Mouse (Mus musculus) heart, postnatal 36 days (tissue): Measurements from ENCODE around the gene Papss2. TPM values are rescaled to one million over a fixed set of nuclear protein-coding genes. Genes with fewer than 3 reads are reported as not detected.

Experiments
- DNase-seq, 2 experiments: peaks; one replicate each; pipeline ENCODE4 v3.0.0; 2021 to 2022
- intact Hi-C: fragments of 180-260 bp; cut with DNase I; formaldehyde crosslinking; loops from one replicate; pipeline ENCODE4 v1.15.1; 2025
- total RNA-seq, 2 experiments: library from RNA; stranded (reverse); gene quantifications; 2 replicates each; pipeline ENCODE4 v1.2.3; 2021

Gene Papss2
- total RNA-seq, 2 experiments from 2014 or later, result 12.9 to 15.2 TPM

- no peak for DNase-seq
- intact Hi-C loops, result loop anchor here (2.0 kb wide), 1 partner anchor 94 kb away; no protein-coding TSS in a partner anchor
Observed at GRCm38 (mm10) chr19:32595131-32595505, 472 bp upstream of the Papss2 start.

- intact Hi-C loops, result loop anchor here (2.0 kb wide), 1 partner anchor 32 kb away; no protein-coding TSS in a partner anchor
- no peak for DNase-seq
Observed at GRCm38 (mm10) chr19:32599006-32599405, 3.4 kb downstream of the Papss2 start.

- intact Hi-C loops, result loop anchor here (2.0 kb wide), 1 partner anchor 31 kb away; no protein-coding TSS in a partner anchor
- no peak for DNase-seq
Observed at GRCm38 (mm10) chr19:32599436-32599835, 3.8 kb downstream of the Papss2 start.

- intact Hi-C loops, result no loop called here
- DNase-seq, result no peak
Observed at GRCm38 (mm10) chr19:32601033-32601770, 5.6 kb downstream of the Papss2 start.

GRCm38 (mm10) chr19:32603466-32603865, 7.9 kb downstream of the Papss2 start:
- no peak for DNase-seq
- intact Hi-C loops, result no loop called here

- intact Hi-C loops, result no loop called here
- DNase-seq, result no peak
Observed at GRCm38 (mm10) chr19:32604127-32604526, 8.5 kb downstream of the Papss2 start.

GRCm38 (mm10) chr19:32604563-32605252, 9.1 kb downstream of the Papss2 start:
- intact Hi-C loops, result no loop called here
- no peak for DNase-seq

- intact Hi-C loops, result no loop called here
- no peak for DNase-seq
Observed at GRCm38 (mm10) chr19:32606227-32606827, 10.7 kb downstream of the Papss2 start.

GRCm38 (mm10) chr19:32607036-32607435, 11.4 kb downstream of the Papss2 start:
- DNase-seq, result no peak
- intact Hi-C loops, result no loop called here

GRCm38 (mm10) chr19:32611386-32612092, 15.9 kb downstream of the Papss2 start:
- no peak for DNase-seq
- intact Hi-C loops, result no loop called here

- intact Hi-C loops, result no loop called here
- DNase-seq, result no peak
Observed at GRCm38 (mm10) chr19:32614046-32614771, 18.6 kb downstream of the Papss2 start.

GRCm38 (mm10) chr19:32614772-32615099, 19.1 kb downstream of the Papss2 start:
- no peak for DNase-seq
- intact Hi-C loops, result no loop called here

- intact Hi-C loops, result no loop called here
- no peak for DNase-seq
Observed at GRCm38 (mm10) chr19:32616646-32617045, 21.1 kb downstream of the Papss2 start.

GRCm38 (mm10) chr19:32619739-32620138, 24.1 kb downstream of the Papss2 start:
- intact Hi-C loops, result no loop called here
- DNase-seq, result no peak

GRCm38 (mm10) chr19:32620859-32621445, 25.4 kb downstream of the Papss2 start:
- no peak for DNase-seq

GRCm38 (mm10) chr19:32622142-32622541, 26.6 kb downstream of the Papss2 start:
- intact Hi-C loops, result no loop called here
- DNase-seq, result no peak

More at GRCm38 (mm10) chr19:32620859-32621445, 25.4 kb downstream of the Papss2 start:
- intact Hi-C loops, result no loop called here

- no peak for DNase-seq
- intact Hi-C loops, result no loop called here
Observed at GRCm38 (mm10) chr19:32626768-32627331, 31.3 kb downstream of the Papss2 start.

GRCm38 (mm10) chr19:32627631-32628030, 32.0 kb downstream of the Papss2 start:
- intact Hi-C loops, result no loop called here
- DNase-seq, result no peak

- intact Hi-C loops, result no loop called here
Observed at GRCm38 (mm10) chr19:32628572-32629132, 33.1 kb downstream of the Papss2 start.

More at GRCm38 (mm10) chr19:32628572-32629132, 33.1 kb downstream of the Papss2 start:
- DNase-seq, result no peak
